Mouse (Mus musculus): ENCODE results near the gene Foxn3. TPM values are rescaled to one million over a fixed set of nuclear protein-coding genes. Genes with fewer than 3 reads are reported as not detected.

Foxn3 gene
- polyA plus RNA-seq, 1 experiment from 2014 or later, result 97.6 TPM

DNA sequence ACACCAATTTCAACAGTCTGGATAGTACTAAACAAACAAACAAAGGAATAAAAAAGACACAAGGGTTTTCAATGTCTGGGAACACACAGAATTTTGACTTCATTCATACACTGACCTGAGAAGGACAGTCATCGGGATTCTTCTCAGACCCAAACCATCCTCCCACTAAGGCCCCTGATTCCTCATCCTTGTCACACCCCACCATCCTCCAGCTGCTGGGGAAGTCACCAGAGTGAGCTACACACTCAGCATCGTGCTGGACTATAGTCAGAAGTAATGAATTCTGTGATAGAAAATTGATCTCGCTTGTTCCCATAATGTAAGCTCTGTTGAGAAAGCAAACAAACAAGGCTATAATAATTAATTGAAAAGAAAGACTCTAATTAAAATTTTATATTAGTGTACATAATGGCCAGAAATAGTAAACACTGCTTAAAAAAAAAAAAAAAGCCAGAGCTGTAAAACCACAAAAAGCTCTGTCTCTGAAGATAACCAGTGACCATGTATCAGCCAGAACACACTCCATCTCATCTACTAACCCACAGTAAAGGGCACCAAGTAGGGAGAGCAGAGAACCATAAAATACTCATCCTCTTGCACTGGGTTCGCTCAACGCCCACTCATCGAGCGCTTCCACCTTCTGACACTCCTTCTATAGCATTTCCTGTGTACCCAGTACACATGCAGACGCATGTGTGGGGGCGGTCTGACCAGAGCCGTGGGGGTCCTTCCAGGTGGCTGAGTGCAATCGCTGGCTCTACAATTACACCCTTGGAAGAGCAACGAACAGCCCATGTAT, 241.6 kb downstream of the Foxn3 start:
- 81% methylated on average over 12 of the region's 12 CpGs for WGBS
- no peak overlapping the region for H3K4me2 ChIP-seq (replicated peaks)
- H3K4me3 ChIP-seq (replicated peaks), result no peak overlapping the region
- 0 out of 2 replicates have a peak, but pooled peaks cover 3% of the 10 kb centered on the region for H3K36me3 ChIP-seq
- ATAC-seq (ENCODE audit: insufficient number of reproducible peaks, low FRiP score, low TSS enrichment, low read depth), result no peak
- H3K9ac ChIP-seq, result no peak overlapping the region
- H3K4me1 ChIP-seq, result peaks cover 30% of the 10 kb centered on the region; the same call in 1 of the 2 replicates
- H3K27me3 ChIP-seq, result no peaks in the 10 kb centered on the region
- no peak overlapping the region for H3K27ac ChIP-seq (replicated peaks)
- no peaks in the 10 kb centered on the region for H3K9me3 ChIP-seq (replicated peaks)

- Histone ChIP-seq H3K4me1 (peaks cover 30% of the 10 kb centered on the region; the same call in 1 of the 2 replicates), H3K4me2 (replicated peaks) (no peak overlapping the region), H3K9ac (no peak overlapping the region), H3K36me3 (0 out of 2 replicates have a peak, but pooled peaks cover 3% of the 10 kb centered on the region), H3K4me3 (replicated peaks) (no peak overlapping the region), H3K27ac (replicated peaks) (no peak overlapping the region), H3K27me3 (no peaks in the 10 kb centered on the region), H3K9me3 (replicated peaks) (no peaks in the 10 kb centered on the region)
- no peak for ATAC-seq (ENCODE audit: insufficient number of reproducible peaks, low FRiP score, low TSS enrichment, low read depth)
- WGBS, result 79% methylated on average over 3 of the region's 3 CpGs
Measured at GRCm38 (mm10) chr12:99320966-99321496, 242.4 kb downstream of the Foxn3 start.

GRCm38 (mm10) chr12:99319896-99320295, 243.5 kb downstream of the Foxn3 start:
- ATAC-seq (ENCODE audit: insufficient number of reproducible peaks, low FRiP score, low TSS enrichment, low read depth), result no peak
- H3K27ac ChIP-seq (replicated peaks), result no peak overlapping the region
- H3K4me3 ChIP-seq (replicated peaks), result no peak overlapping the region
- peaks cover 20% of the 10 kb centered on the region; the same call in 1 of the 2 replicates for H3K4me1 ChIP-seq
- 72% methylated on average over 2 of the region's 2 CpGs for WGBS
- no peak overlapping the region for H3K4me2 ChIP-seq (replicated peaks)
- H3K36me3 ChIP-seq, result peaks cover 7% of the 10 kb centered on the region; the same call in 1 of the 2 replicates
- H3K9ac ChIP-seq, result no peak overlapping the region
- no peaks in the 10 kb centered on the region for H3K9me3 ChIP-seq (replicated peaks)
- H3K27me3 ChIP-seq, result no peaks in the 10 kb centered on the region

DNA sequence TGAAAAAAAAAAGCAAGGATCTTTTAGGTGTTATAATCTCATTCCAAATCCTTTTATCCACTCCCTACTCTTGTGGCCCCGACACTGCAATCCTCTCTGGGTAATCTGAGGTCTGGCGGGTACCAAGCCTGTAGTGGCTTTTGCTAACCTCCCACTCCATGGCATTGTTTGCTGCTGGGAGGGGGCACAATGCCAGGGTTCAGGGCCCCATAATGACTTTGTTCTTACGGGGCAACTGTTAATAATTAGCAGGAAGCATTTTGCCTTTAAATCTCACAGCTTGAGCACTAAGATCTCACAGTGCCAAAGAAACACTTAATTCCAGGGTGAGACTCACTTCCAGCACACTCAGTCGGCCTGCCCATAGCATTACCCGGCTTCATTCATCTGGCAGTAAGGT, 244.2 kb downstream of the Foxn3 start:
- no peak for ATAC-seq (ENCODE audit: insufficient number of reproducible peaks, low FRiP score, low TSS enrichment, low read depth)
- Histone ChIP-seq H3K36me3 (peaks cover 7% of the 10 kb centered on the region; the same call in 1 of the 2 replicates), H3K4me2 (replicated peaks) (no peak overlapping the region), H3K4me3 (replicated peaks) (no peak overlapping the region), H3K4me1 (peaks cover 19% of the 10 kb centered on the region; the same call in 1 of the 2 replicates), H3K9ac (no peak overlapping the region), H3K27ac (replicated peaks) (no peak overlapping the region), H3K9me3 (replicated peaks) (no peaks in the 10 kb centered on the region), H3K27me3 (no peaks in the 10 kb centered on the region)
- WGBS, result 80% methylated on average over 5 of the region's 5 CpGs

DNA sequence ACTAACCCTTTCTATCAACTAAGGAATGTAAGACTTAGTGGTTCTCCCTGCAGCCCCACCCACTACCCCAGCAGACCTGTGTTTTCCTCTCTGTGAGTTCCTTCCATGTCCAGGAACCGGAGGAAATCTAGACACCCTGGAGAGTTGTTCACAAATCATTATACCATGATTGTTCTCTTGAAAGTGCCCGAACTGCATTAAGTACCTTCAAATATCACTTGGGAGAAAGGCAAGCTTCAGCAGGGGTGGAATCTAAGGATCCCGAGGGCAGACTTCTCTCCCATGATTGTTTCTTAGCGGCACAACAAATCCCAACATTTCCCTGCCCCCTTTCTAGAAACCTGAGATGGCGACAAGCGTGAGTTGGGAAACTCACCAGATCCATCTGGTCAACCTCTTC, 247.5 kb downstream of the Foxn3 start:
- Histone ChIP-seq H3K9ac (no peak overlapping the region), H3K27me3 (no peaks in the 10 kb centered on the region), H3K4me1 (peaks cover 13% of the 10 kb centered on the region), H3K36me3 (peaks cover 7% of the 10 kb centered on the region; the same call in 1 of the 2 replicates), H3K9me3 (replicated peaks) (no peaks in the 10 kb centered on the region), H3K27ac (replicated peaks) (no peak overlapping the region), H3K4me2 (replicated peaks) (no peak overlapping the region), H3K4me3 (replicated peaks) (no peak overlapping the region)
- ATAC-seq (ENCODE audit: insufficient number of reproducible peaks, low FRiP score, low TSS enrichment, low read depth), result no peak
- 91% methylated on average over 6 of the region's 6 CpGs for WGBS

GRCm38 (mm10) chr12:99314817-99315216, 248.6 kb downstream of the Foxn3 start:
- Histone ChIP-seq H3K4me1 (peaks cover 18% of the 10 kb centered on the region), H3K9me3 (replicated peaks) (no peaks in the 10 kb centered on the region), H3K9ac (no peak overlapping the region), H3K36me3 (peaks cover 7% of the 10 kb centered on the region; the same call in 1 of the 2 replicates), H3K27me3 (no peaks in the 10 kb centered on the region), H3K4me2 (replicated peaks) (no peak overlapping the region), H3K4me3 (replicated peaks) (no peak overlapping the region), H3K27ac (replicated peaks) (no peak overlapping the region)
- 83% methylated on average over 5 of the region's 5 CpGs for WGBS
- no peak for ATAC-seq (ENCODE audit: insufficient number of reproducible peaks, low FRiP score, low TSS enrichment, low read depth)

GRCm38 (mm10) chr12:99311303-99311702, 252.1 kb downstream of the Foxn3 start:
- peaks cover 38% of the 10 kb centered on the region for H3K4me1 ChIP-seq
- 47% methylated on average over 3 of the region's 3 CpGs for WGBS
- no peak overlapping the region for H3K9ac ChIP-seq
- no peak for ATAC-seq (ENCODE audit: insufficient number of reproducible peaks, low FRiP score, low TSS enrichment, low read depth)
- no peak overlapping the region for H3K27ac ChIP-seq (replicated peaks)
- no peaks in the 10 kb centered on the region for H3K27me3 ChIP-seq
- H3K4me2 ChIP-seq (replicated peaks), result no peak overlapping the region
- H3K9me3 ChIP-seq (replicated peaks), result no peaks in the 10 kb centered on the region
- H3K36me3 ChIP-seq, result peaks cover 4% of the 10 kb centered on the region; the same call in 1 of the 2 replicates
- H3K4me3 ChIP-seq (replicated peaks), result no peak overlapping the region

GRCm38 (mm10) chr12:99309937-99310336, 253.4 kb downstream of the Foxn3 start:
- H3K9me3 ChIP-seq (replicated peaks), result no peaks in the 10 kb centered on the region
- H3K27me3 ChIP-seq, result no peaks in the 10 kb centered on the region
- H3K4me3 ChIP-seq (replicated peaks), result no peak overlapping the region
- no peak overlapping the region for H3K4me2 ChIP-seq (replicated peaks)
- peaks cover 51% of the 10 kb centered on the region for H3K4me1 ChIP-seq
- no peak for ATAC-seq (ENCODE audit: insufficient number of reproducible peaks, low FRiP score, low TSS enrichment, low read depth)
- H3K27ac ChIP-seq (replicated peaks), result no peak overlapping the region
- no peaks in the 10 kb centered on the region for H3K36me3 ChIP-seq
- WGBS, result 78% methylated on average over 5 of the region's 5 CpGs
- no peak overlapping the region for H3K9ac ChIP-seq

DNA sequence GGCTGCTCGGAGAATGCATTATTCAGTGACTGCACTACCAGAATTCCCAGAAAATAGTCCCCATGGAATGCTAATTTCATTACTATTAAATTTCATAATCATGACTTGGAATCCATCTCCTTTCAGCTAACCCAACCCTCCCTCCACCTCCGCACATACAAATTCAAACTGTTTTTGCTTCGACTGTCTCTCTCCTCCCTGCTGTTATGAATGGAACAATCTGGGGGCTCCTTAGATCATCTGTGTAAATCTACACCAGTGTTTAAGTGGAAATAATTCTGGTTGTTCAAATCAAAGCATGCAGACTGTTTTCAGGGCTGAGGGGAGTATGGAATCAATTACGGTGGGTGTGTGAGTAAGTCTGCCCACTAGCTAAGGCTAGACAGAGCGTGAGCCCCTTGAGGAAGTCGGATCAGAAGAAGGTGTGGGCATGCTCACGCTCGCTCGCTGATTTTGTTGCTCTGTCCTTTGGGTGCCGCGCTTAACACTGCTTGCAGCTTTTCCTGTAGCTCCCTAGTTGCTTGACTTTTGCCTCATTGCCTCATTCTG, 254.8 kb downstream of the Foxn3 start:
- Histone ChIP-seq H3K4me3 (replicated peaks) (no peak overlapping the region), H3K27me3 (no peaks in the 10 kb centered on the region), H3K9ac (no peak overlapping the region), H3K27ac (replicated peaks) (peak overlapping the region; percentile 65; the same call in 1 of the 2 replicates), H3K4me1 (peaks cover 64% of the 10 kb centered on the region), H3K36me3 (no peaks in the 10 kb centered on the region), H3K9me3 (replicated peaks) (no peaks in the 10 kb centered on the region), H3K4me2 (replicated peaks) (peak overlapping the region; percentile 4; the same call in 1 of the 2 replicates)
- ATAC-seq (ENCODE audit: insufficient number of reproducible peaks, low FRiP score, low TSS enrichment, low read depth), result peak; percentile 65; the same call in 1 of the 2 replicates
- 18% methylated on average over 11 of the region's 11 CpGs for WGBS

DNA sequence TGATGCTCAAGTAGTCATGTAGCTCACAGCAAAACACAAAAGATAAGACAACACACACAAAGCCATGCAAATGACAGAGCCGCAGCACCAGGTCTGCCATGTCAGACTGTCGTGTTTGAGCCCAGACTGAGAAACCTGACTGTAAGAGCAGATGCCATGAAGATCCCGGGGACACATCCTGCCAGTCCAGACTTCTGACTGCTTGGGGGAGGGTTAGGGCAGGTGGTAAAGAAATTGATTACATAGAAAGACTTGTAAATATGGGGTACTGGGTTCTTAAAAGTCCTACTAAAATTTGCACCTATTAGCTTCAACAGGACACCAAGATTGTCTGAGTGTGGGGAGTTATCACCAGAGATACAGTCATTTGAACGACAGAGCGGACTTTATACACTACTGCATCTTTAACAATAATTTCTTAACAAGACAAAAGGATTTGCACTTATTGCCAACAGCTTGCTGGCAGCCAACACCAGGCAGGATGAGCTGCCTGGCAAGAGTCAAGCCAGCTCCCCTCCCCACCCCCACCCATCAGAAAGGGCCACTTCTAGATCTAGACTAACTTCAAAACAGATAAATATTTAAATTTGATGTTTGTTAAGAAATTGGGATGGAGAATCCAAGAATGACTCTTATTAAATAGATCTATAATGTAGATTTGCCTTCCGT, 256.7 kb downstream of the Foxn3 start:
- 43% methylated on average over 6 of the region's 6 CpGs for WGBS
- peaks cover 66% of the 10 kb centered on the region for H3K4me1 ChIP-seq
- peak overlapping the region; percentile 55 for H3K27ac ChIP-seq (replicated peaks)

More for the DNA sequence above, 256.7 kb downstream of the Foxn3 start:
- Histone ChIP-seq H3K4me3 (replicated peaks) (no peak overlapping the region), H3K36me3 (no peaks in the 10 kb centered on the region), H3K9me3 (replicated peaks) (no peaks in the 10 kb centered on the region), H3K4me2 (replicated peaks) (no peak overlapping the region), H3K27me3 (no peaks in the 10 kb centered on the region), H3K9ac (no peak overlapping the region)
- no peak for ATAC-seq (ENCODE audit: insufficient number of reproducible peaks, low FRiP score, low TSS enrichment, low read depth)

Measured in embryonic facial prominence, embryonic 15.5 days (tissue).